Mouse (Mus musculus): ENCODE data around the gene Dpf1.

- no peak for TF ChIP-seq EP300 (IDR thresholded peaks at IDR 0.05; ENCODE audit: low read depth in 1 of 2, low read length in 2 of 2)
- TF ChIP-seq USF1 (IDR thresholded peaks at IDR 0.05; ENCODE audit: low read depth, low read length): no peak
- TF ChIP-seq MAFK (IDR thresholded peaks at IDR 0.05; ENCODE audit: borderline replicate concordance, low read depth, low read length): no peak
- TF ChIP-seq BHLHE40 (IDR thresholded peaks at IDR 0.05; ENCODE audit: borderline replicate concordance, low read depth, low read length): no peak
- TF ChIP-seq CTCF (IDR thresholded peaks at IDR 0.05 in 2 of 3, conservative IDR thresholded peaks at IDR 0.05 in 1 of 3; ENCODE audit: control insufficient read depth in 1 of 3, insufficient read depth in 1 of 3, low read depth in 2 of 3, low read length in 3 of 3, poor library complexity in 1 of 3, severe bottlenecking in 1 of 3): no peak
- TF ChIP-seq POLR2A (IDR thresholded peaks at IDR 0.05; ENCODE audit: control insufficient read depth in 1 of 2, insufficient read depth in 1 of 2, low read depth in 1 of 2, low read length in 2 of 2, poor library complexity in 1 of 2): no peak
- no peak for TF ChIP-seq ZMIZ1 (IDR thresholded peaks at IDR 0.05; ENCODE audit: low read depth, low read length)
Measured at GRCm38 (mm10) chr7:29257368-29257767, 46.4 kb upstream of the Dpf1 start.
